Mouse (Mus musculus) adrenal gland, postnatal 14 days (tissue): ENCODE measurements around the gene Dhrs3. TPM values are rescaled to one million over a fixed set of nuclear protein-coding genes. Genes with fewer than 3 reads are reported as not detected.

ENCODE experiments used
- DNase-seq: peaks from one replicate; pipeline ENCODE4 v3.0.0; 2021; ENCODE audit warnings: mixed read lengths
- long read RNA-seq, 2 experiments: library from polyadenylated mRNA; stranded (forward); transcript quantifications; one replicate each; pipeline ENCODE4 v2.0.0; 2021
- total RNA-seq: library from RNA; stranded (reverse); gene quantifications from 2 replicates; pipeline ENCODE4 v1.2.3, GENCODE M21; 2021

Dhrs3 gene
- total RNA-seq, result 78.1 and 95.5 TPM in 2 replicates
- long read RNA-seq, experiment 1, transcript Dhrs3-206 (6 exons, 2,337 nt), result major isoform, 29 of 48 reads
- long read RNA-seq, experiment 1, partial matches to known transcripts, result 2 of 48 reads
- long read RNA-seq, experiment 1, other reads (novel, unspliced or antisense), result 16 of 48 reads
- long read RNA-seq, experiment 2, transcript Dhrs3-206 (6 exons, 2,337 nt), result major isoform, 32 of 66 reads
- long read RNA-seq, experiment 2, partial matches to known transcripts, result 26 of 66 reads
- long read RNA-seq, experiment 2, other reads (novel, unspliced or antisense), result 7 of 66 reads

DNA sequence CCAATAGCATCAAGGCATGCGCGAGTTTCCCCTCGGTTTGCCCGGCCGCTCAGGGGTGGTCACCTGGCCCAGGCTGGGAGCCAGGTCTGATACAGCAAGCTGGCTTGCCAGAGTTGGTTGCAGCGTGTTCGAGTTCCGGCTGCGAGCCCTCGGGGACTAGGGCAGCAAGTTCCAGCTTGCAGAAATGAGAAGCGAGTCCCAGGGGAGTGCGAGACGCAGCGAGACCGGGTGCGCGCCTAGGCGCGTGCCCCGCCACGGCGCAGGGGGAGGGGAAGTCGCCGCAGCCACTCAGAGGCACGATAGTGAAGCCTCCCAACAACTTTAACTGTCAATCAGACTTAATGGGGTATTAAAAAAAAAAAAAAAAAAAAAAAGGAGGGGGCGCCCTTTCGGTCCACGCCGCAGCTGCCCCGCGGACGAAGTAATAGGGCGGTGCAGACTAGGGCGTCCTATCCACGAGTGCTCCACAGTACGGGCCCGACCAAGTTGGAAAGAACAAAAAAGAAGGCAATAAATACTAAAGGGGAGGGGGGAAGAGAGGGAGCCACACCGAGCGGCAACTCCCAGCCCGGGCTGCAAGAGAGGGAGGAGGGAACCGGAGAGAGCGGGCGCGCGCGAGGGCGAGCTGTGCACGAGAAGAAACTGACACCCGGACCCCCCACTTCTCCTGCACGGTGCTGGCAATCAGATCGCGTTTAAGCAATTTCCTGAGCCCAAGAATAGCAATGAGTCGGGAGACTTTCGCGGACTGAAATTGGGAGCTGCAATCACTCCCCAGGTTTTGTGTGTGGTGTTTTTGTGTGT lies at the start of gene Dhrs3:
Dhrs3 (plus strand) TSS at position 695 of the 804 bp plus-strand sequence.
- DNase-seq, result peak; percentile 92

DNA sequence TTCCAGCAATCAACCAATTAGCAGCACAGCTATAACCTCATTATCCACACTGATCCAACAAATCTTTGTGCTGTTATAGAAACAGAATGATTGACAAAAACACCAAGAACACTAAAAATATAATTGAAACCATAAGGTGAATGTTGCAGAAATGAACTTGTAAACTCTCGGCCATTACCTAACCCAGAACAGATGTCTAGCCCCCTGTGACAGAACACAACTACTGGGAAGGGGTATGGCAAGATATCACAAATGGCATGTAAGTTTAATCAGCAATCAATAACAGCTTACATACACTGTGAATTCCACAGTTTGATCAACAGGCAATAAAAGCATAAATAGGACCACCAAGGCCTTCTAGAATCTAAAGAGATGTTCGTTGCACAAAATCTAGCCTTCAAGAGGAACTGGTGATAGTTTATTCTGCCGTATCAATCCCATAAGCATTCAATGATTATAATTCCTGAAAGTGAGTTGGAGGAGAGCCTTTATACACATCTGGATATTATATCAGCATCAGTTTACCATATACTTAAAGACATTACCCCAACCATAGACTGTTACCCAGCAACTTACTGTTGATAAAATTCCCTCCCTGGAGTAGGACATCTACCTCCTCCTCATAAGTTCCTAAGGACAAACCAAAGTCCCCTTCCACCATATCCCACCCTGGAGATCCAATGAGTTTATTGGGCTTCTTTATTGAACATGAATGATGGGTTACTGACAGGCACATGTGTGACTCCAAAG lies 30.7 kb upstream of the Dhrs3 start:
- no peak for DNase-seq

DNA sequence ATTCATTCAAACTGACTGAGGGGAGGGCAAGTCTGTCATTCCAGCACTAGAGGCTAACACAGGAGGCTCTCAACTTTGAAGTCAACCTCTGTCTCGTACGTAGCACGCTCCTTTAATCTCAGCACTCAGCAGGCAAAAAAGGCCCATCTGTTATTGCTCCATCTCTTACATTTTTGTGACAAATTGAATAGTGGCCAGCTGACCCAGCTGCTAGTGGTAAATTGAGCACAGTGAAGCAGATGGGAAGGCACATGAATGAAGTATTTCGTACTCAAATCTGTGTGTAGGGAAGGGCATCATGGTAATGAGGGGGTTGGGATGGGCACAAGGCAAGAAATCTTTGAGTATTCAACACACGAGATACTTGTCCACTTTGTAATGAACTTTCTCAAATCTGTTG lies 24.7 kb upstream of the Dhrs3 start:
- no peak for DNase-seq

DNA sequence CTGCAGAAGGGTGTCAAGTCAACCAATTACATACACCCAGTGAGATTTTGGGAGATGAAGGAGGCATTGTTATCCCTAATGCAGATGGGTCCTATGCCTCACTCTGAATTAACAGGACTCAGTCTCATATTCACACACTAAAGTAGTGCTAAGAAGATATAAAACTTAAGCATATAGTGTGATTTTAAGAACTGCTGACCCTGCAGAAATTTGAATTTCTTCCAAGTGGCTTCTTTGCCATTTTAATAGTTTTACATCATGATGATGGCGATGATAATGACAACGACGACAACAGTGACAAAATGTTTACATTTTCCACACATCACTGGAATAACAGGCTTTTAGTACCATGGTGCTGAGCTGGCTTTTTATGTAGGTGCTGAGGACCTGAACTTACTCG lies 24.0 kb upstream of the Dhrs3 start:
- DNase-seq, result no peak

DNA sequence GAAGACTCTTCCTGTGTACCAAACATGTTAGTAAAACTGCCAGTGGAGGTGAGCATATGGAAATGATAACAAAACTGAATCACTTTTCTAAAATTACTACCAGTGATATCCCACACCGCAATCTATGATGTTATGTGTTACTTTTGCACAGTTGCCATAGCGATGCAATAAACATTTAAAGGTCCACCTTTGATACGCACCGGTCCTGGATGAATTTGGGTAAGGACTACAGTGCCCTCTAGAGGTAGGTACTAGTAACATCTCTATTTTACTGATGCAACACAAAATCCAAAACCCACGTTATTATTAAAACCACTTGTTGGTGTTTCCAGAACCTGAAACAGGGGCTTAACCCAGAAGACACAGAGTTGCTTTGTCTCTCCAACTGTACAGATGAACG lies 19.7 kb upstream of the Dhrs3 start:
- DNase-seq, result no peak

DNA sequence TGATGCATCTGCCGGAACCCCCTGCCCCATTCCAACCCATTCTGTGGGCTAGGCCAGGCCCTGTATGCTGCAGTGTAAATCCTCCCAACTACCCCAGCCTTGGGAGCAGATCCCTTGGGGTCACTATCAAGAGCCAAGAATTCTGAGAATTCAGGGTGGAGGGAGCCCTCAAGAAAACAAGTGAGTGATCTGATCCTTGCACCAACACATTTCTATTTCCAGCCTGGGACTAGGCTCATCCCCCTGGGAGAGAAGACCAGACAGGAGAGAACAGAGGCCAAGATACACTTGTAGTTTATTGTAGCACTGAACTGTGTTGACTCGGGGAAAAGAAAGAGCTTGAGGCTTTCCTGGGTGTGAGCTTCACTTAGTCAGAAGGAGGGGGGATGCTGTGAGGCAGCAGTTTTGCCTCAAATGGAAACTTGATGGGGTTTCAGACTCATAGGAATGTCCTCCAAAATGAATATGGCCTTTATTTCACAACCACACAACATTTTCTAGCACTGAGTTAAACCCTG lies 17.0 kb upstream of the Dhrs3 start:
- DNase-seq, result peak; percentile 27

DNA sequence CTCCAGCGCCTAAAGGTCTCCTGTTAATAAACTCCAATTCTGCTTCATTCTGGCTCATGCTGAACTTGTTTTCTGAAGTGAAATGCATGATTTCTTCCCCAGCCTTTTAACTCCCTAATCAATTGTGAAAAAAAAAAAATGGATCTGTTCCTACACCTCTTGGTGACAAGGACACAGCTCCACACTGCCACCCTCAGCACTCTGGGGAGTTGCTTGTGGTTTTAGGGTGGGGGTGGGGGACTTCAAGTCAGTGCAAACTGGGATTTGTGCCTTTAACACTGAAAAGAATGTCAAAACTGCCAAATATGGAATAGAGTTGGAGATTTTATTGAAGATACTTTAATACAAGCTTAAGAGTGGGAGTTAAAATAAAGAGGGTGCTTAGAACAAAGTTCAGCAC lies 13.1 kb upstream of the Dhrs3 start:
- no peak for DNase-seq

DNA sequence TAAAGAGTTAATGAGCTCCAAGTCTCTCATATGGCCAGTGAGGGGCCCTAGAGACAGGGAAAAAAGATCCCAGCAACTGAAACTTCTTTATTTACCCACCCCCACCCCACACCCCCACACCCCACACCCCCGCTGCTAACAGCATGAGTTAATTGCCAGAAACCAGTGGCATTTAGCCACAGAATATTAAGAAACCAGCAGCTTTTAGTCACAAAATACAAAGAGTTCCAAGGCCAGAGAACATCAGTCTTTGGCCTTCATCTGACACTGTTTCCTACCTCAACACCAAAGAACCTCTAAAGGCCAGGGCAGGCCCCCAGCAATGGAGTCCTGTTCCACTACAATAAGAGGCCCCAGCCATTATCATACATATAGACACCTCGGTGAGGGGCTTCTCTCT lies 11.3 kb upstream of the Dhrs3 start:
- no peak for DNase-seq

DNA sequence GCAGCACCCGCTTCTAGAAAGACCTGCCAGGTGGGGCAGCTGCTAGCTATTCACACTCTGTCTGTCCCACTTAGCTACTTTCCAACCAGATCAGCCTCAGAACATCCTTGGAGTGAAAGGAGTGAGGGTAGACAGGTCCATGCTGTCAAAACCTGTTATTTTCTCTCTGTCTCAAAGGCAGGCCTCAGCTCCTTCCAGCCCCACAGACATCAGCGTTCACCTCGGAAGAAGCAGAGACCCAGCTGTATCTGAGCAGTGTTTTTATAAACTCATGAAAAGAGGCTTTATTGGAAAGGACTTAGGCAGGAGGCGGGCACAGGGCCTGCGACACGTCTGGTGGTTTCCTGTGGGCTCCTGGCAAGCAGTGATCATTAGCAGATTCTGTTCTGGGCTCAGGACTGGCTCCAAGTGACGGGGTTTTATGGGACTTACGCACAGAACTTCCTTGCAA lies 9.7 kb upstream of the Dhrs3 start:
- DNase-seq, result no peak

DNA sequence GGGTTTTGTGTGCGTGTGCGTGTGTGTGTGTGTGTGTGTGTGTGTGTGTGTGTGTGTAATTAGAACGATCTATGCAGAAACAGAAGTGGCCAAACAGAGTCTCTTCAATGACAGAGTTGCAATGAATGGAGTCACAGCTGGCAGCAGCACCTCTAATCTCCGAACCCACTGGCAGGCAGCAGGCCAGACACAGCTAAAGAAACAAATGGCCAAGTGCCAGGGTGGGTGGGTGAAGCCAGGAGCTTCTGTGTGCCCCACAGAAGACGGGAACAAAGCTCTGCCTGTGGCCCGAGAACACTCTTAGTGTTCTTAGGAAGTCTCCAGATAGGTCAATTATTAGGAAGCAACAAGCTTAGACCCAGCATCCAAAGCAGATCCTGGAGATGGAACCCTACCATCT lies 6.2 kb upstream of the Dhrs3 start:
- DNase-seq, result no peak

DNA sequence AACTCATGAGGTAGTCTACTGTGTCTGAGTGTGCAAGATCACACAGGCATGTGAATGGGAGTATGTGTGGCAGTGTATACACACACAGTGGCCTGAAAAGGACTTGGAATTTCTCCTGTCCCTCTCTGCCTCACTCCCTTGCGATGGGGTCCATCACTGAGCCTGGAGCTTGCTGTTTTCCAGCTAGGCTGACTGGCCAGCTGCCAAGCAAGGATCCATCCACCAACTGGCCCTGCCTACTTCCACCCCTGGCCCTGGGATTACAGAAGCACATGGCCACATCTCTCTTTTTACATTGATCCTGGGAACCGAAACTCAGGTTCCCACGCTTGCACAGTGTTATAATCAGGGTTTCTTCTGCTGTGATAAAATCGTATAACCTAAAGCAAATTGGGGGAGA lies 3.9 kb upstream of the Dhrs3 start:
- no peak for DNase-seq

DNA sequence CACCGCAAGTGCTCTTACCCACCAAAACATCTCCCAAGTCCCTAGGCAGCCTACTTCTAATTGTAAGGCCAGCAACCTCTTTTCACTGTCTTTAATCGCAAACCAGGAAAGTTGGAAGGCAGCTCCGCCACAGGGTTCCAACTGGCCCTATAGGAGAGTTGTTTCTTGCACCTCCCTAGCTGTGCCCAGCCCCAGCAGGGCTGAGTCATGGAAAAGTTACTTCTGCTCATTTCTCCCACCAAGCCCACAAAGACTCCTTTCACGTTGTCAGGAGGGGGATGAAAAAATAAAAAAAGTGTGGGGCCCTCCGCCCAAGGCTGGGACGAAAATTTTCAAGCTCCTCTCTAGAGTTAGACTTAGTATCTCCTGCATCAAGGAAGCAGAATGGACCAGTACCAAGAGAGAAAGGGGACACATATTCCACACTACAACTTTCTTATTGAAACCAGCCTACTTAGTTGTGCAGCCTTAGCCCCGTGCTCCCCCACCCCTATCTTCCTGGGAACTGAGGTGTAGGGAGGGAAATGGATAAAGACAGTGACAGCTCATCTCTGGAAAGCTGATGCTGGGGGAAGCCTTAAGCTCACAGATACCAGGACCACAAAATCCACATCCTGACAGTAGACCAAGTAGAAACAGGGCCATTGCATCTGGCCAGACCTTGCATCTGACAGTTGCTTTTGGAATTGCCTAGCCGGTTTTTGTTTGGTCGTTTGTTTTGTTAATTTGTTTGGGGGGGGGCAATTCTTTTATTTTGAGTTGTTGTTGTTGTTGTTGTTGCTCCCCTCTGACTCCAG lies 2.9 kb upstream of the Dhrs3 start:
- no peak for DNase-seq

DNA sequence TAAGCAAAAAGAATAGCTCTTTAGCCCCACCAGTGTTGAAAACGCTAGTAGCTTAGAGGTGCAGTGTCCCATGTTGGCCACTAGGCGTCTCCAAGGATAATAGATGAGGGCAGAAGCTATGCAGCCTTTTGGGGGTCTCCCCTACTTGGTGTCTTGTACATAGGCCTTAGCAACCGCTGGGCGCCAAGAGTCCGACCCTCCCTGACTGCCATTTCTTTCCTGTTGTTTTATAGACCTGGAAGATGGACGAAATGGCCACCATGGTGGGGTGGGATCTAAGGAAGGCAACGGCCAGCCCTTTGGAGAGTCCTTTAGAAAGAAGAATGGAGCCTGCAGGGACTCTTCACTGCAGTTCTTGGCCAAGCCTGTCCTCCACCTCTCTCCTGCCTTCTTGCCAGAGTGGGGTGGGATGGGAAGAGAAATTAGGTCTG lies 1.9 kb upstream of the Dhrs3 start:
- peak; percentile 65 for DNase-seq

DNA sequence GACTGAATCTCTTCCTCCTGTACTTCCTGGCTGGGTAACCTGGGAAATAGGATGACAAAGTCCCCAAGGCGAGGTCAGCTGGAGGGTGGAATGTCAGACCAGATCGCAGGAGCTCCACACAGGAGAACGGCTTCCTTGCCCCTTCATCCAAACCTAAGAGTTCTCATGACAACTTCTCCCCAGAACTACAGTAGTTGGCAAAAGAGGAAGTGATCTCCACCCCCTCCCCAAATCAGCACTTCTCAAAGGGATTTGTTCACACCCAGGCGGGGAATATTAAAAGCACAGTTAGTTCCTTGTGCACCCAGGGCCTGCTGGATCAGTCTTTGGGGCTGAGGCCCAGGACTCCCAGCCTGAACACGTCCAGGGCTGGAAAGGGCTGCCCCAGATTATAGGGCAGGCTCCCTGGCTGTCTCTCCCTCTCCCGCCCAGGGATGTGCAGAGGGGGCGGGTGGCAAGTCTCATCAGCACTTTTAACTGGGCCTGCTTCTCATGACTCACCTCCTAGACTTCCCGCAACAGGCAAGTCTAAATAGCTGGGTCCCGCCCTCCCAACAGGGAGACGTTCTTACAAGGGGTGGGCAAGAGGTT lies 1.4 kb upstream of the Dhrs3 start:
- DNase-seq, result peak; percentile 60

DNA sequence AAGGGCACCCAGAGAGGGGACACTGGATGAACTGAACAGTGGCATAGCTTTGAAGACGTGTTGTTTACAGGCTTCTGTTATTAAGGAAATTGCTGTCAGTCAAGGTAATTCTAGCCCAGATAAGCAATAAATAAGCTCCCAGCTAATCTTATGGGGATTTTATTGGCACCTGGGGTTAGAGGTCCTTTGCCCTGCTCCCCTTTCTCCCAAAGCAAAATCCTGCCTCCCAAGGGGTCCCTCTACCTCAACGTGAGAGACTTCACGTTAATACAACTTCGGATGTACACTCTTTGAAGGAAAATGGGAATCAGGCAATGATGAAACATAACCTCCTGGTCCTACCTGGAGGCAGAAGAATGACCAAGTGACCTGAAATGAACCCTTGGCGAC lies 889 bp upstream of the Dhrs3 start:
- DNase-seq, result no peak

DNA sequence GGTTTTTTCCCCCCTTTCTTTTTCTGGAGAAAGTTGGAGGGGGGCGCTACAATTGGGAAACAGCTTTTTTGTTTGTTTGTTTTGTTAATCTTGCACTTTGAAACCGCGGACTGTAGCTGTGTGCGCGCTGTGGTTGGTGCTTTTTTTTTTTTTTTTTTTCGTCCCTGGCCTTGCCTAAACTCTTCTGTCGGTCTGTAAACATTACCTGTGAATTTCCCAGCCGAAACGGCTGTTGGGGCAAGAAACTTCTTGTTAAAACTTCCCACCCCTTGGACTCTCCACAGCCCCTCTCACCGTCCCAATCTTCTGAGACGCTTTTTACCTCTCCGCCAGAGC lies 278 bp downstream of the Dhrs3 start:
- no peak for DNase-seq

DNA sequence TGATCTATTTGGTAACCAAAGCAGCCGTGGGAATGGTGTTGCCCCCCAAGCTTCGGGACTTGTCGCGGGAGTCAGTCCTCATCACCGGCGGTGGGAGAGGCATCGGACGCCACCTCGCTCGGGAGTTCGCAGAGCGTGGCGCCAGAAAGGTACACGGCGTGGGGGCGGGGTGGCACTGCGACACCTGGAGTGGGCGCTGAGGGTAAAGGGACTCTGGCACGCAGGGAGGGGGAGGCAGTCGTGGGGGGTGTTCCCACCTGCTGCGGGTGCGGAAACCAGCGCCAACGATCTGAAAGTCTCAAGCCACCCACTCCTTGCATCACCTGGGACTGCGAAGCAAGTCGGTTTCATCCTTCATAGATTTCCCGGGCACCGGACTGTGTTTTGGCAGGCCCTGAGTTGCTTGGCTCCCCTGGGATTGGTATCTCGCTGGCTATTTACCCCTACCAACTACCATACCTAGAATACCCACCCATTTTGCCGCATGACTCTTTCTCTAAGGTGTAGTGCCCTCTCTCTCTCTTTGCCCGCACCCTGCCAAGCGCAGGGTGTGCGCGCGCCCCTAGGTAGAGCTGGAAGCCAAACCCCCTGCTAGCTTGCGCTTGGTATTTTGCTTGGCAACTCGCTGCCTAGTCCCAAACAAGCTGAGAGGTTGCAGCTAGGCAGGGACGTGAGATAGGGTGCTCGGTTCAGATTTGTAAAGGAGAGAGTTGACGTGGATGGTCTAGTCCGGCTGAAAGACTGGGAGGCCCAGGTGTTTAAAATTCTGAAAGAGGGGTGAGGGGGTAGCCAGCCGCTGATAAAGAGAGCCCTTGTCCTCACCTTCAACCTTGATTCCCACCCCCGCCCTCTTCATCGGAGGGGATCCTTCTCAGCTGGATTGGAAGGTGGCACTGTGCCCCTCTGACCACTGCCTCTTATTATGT lies 1.2 kb downstream of the Dhrs3 start:
- peak; percentile 57 for DNase-seq

DNA sequence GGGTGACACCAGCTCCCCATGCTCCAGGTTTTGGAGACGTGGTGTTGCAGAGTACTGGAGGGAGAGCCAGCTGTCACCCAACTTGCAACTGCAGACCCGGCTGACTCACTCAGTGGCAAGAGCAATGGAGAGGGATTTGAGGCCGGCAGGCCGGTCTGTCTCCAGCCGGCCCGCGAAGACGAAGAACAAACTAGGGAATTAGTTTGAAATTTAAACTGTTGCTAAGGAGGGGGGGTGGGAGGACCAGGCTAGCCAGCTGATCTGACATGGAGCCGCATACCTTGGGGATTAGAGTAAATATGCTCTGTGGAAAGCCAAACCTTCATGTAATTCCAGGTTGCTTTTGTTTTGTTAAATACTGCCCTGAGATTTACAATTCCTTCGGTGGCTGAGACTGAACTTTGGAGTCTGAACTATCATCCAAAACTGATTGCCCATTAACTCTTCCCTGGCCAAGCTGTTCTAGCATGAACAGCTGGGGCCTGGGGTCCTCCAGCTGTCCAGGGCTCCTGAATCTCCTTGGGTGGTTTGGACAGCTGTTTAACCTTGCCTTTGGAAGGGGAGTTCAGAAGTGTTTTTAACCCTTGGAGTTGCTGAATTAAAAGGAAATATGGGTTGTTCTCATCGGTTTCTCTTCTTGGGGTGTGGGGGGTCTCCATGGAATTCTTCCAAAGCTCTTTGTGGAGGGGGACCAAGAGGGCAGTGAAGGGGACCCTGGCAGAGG lies 2.0 kb downstream of the Dhrs3 start:
- peak; percentile 67 for DNase-seq

DNA sequence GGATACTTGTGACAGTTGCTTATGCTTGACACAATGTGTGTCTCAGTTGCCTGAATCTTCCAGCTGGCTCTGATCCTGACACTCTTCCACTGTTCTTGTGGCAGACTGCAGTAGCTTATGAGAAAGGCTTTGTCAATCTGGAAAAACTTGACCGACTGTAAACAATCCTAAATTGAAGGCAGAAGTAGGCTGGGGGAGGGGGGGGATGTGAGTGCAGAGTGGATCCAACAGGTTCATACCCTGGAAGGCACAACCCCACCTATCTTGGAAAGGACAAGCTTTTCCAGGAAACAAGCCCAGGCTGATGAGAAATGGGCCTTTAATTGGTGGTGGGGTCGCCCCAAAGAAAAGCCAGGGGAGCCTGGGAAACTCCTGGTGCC lies 2.6 kb downstream of the Dhrs3 start:
- DNase-seq, result no peak

DNA sequence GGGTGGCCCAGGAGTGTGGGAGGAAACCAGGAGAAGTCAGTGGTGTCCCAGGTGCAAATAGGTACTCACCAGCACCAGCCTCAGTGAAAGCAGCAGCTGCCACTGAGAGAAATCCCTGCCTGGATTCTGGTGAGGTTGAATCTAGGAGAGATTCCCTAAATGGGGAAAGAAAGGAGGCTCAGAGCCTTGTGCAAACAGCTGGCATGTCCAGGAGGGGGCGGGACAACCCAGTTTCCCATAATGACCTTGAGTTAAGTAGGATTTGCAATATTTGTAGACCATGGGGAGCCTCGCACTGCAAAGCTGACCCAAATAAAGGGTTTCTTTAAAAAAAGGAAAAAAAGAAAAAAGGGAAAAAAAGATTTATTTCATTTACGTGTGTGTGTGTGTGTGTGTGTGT lies 3.7 kb downstream of the Dhrs3 start:
- DNase-seq, result peak; percentile 87
